Mouse (Mus musculus) adrenal gland (tissue): ENCODE results near the gene Gm28053.

Experiments used
- intact Hi-C: fragments of 180-260 bp; cut with DNase I; formaldehyde crosslinking; loops from one replicate; pipeline ENCODE4 v1.15.1; 2025

Gm28053 gene

DNA sequence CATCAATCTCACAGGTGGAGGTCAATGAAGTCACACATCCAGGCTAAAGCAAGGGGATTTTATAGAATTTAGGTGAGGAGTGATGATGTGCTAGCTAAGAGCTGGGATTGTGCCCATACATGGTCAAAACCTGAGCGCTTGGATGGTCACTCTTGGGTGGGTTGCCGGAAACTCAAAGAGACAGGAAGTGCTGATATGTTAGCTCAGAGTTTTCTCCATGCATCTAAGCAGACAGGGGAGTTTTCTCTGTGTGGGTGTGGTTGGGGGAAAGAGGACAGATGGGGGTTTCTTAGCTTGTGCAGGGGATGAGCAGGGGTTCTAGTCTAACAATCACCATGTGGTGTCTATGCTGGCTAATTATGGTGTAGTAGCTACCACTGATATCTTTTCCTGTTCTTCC lies 29.1 kb upstream of the Gm28053 start:
- intact Hi-C loops: no loop called here

DNA sequence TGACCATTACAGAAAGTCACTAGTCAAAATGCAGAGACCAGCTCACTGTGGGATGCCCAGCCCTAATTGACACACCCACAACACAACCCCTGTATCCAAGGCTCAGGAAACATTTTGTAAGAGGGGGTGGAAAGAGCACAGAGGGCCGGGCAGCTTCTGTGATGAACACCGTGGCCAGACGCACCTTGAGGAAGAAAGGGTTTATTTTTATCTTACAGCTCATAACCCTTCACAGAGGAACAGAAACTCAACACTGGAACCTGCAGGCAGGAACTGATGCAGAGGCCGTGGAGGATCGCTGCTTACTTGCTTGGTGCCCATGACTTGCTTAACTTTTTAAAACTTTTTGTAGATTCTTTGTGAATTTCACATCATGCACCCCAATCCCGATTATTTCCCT lies 25.4 kb upstream of the Gm28053 start:
- intact Hi-C loops: no loop called here

DNA sequence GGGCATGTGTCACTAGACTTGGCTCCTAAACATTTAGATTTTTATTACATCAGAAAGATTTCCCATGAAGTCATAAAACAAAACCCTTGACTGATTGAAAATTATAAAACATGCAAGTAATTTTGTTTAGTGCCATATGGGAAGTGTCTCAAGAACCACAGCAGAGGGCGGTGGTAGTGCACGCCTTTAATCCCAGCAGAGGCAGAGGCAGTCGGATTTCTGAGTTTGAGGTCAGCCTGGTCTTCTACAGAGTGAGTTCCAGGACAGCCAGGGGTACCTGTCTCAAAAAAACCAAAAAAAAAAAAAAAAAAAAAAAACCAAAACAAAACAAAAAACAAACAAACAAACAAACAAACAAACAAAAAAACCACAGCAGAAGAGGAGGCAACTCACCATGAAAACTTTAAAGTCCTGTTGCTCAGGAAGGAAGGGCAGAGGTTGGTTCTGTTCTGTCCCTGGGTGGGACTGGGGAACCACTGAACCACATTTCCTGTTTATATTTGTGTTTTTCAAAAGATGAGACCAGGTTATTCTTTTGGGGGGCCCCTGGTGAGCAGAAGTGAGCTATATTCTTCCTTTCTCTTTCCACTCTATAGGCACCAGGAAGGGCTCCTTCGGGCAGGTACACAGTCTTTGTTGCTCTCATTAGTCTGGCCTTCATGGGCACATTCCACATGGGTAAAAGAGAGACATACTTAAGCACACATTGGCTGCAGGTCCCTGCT lies 21.4 kb upstream of the Gm28053 start:
- intact Hi-C loops: no loop called here

GRCm38 (mm10) chr6:48697555-48697930 lies 20.9 kb upstream of the Gm28053 start:
- intact Hi-C loops: no loop called here

DNA sequence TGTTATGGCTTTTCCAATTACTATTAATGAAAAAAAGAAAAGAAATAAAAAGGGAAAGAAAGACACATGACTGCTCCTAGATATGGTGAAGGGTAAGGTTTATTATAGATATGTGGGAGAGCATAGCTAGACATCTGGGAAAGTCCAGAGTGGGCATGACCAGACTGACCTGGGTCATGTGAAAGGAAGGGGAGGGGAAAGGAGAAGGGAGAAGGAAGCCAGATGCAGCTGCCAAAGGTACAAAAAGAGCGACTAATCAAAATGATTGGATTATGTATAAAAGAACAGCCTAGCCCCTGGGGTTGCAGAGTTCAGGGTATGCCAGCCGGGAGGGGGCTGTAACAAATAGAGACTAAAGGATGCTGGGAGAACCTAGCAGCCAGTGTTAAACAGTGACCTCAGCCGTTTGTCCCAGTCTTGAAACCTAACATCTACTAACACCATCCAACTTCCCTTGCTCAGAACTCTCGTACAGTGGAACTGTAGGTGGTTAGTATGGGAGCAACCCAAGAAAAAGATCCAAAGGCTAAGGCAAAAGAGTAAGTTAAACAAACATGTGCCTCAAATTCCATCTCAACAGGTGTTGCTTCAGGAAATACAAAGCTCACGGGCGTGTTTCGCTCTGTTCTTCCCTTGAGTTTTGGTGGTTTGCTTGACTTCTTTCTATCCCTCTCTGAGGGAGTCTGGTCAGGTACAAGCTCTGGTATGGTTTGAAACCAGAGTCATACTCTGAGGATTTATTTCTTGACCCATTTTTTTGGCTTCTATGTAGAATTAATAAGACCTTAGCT lies 20.1 kb upstream of the Gm28053 start:
- intact Hi-C loops: no loop called here

DNA sequence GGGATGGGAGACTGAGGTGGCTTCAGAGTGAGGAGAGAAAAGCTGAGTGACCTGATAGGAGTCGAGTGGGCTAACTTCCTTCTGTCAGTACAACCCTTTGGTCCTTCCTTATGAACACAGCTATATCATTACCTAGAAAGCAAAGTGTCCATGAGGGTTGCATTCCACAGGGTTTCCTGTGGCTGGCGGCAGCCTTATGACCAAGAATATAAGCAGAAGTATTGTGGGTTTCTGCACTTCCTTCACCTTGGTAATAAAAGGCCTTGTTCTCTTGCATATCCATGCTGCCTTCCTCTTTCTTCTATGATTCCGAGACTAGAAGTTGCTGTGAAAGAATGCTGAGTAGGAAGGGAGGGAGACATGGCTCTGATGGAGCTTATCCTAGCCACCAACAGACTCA lies 19.5 kb upstream of the Gm28053 start:
- intact Hi-C loops: no loop called here

- intact Hi-C loops: no loop called here
Measured at GRCm38 (mm10) chr6:48700251-48701075, 17.9 kb upstream of the Gm28053 start.

- intact Hi-C loops: no loop called here
Measured at GRCm38 (mm10) chr6:48702146-48702545, 16.3 kb upstream of the Gm28053 start.

DNA sequence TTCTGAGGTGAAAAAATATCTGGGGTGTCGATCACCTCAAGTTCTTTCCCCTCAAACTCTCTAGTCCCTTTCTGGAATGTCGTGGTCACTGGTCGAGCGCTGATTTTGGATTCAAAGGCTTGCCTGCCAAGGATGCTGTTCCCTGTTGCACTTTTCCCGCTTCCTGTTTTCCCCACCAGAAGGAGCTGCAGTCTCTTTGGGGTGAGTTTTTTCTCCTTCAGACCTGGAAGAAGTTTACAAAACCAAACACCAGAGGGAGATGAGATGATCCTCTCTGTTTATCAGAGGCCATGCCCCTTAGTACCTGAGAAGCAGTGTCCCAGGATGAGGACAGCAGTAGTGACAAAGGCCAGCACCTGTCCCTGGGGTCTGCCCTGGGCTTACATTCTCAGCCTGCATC lies 15.8 kb upstream of the Gm28053 start:
- intact Hi-C loops: no loop called here

- intact Hi-C loops: no loop called here
Measured at GRCm38 (mm10) chr6:48704146-48704545, 14.3 kb upstream of the Gm28053 start.

GRCm38 (mm10) chr6:48706130-48706529 lies 12.3 kb upstream of the Gm28053 start:
- intact Hi-C loops: no loop called here

GRCm38 (mm10) chr6:48720326-48720725 lies 1.9 kb downstream of the Gm28053 start:
- intact Hi-C loops: no loop called here

DNA sequence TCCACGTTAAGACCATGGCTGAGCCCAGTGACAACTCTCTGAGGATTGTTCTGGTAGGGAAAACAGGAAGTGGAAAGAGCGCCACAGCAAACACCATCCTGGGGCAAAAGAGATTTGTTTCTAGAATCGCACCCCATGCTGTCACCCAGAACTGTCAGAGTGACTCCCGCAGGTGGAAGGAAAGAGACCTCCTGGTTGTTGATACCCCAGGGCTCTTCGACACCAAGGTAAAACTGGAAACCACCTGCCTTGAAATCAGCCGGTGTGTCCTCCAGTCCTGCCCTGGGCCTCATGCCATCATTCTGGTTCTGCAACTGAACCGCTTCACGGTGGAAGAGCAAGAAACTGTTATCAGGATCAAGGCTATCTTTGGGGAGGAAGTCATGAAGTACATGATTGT lies 5.1 kb downstream of the Gm28053 start:
- intact Hi-C loops: no loop called here

GRCm38 (mm10) chr6:48725476-48725875 lies 7.1 kb downstream of the Gm28053 start:
- intact Hi-C loops: no loop called here

GRCm38 (mm10) chr6:48727761-48728160 lies 9.4 kb downstream of the Gm28053 start:
- intact Hi-C loops: no loop called here

DNA sequence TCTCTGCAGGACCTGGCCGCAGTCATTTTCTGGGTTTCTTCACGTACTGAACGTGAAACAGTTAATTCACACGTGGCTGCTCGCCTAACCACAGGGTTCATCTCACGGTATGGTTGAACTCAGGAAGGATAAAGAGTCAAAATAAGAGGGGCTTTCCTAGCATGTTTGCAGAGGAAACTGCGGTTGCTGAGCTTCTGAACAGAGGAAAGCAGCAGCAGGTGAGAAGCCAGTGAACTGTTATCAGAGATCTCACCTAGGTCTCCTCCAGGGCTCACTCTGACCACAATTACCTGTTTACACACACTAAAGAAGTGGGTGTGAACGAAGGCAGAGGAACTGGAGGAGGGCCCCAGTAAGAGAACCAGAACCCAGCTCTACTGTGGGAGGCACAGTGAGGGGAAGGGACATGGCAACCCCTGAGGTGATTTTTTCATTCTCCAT lies 14.5 kb downstream of the Gm28053 start:
- intact Hi-C loops: no loop called here

- intact Hi-C loops: no loop called here
Measured at GRCm38 (mm10) chr6:48733660-48734059, 15.3 kb downstream of the Gm28053 start.

GRCm38 (mm10) chr6:48737053-48737452 lies 18.6 kb downstream of the Gm28053 start:
- intact Hi-C loops: no loop called here

DNA sequence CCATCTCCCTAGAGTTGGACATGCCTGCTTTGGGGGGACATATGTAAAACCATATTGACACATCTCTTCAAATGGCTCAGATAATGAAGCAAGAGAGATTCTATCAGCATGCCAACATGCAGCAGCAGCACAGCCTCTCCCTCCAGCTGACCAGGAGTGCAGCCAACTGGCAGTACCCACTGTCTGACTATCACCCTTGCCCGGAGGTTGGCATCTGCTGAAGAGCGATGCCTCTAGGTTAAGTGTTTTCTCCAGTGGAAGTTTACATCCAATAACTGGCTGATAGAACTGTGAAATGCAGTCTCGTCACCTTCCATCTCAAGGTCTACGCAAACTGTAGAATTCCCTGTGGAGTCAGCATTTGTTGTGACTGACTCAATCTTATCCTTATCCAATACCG lies 19.3 kb downstream of the Gm28053 start:
- intact Hi-C loops: no loop called here

GRCm38 (mm10) chr6:48738961-48739779 lies 20.8 kb downstream of the Gm28053 start, which contains the start of gene Gimap1:
TSS of gene Gimap1 (plus strand) at chr6:48739054.
- intact Hi-C loops: no loop called here

DNA sequence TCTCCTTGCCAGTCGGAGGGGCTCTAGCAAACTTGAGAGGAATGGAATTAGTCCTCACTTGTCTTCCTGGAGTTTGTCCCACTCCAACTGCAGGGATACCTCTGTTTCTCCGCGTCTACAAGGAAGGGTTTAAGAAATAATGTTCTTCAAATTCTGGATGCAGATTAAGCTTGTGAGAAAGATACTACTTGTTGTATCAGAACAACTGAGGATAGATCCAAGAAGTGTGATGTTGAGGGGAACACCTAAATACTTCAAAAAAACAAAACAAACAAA lies 21.3 kb downstream of the Gm28053 start:
- intact Hi-C loops: no loop called here
